Mouse (Mus musculus) midbrain, embryonic 13.5 days (tissue): ENCODE results near the gene Gpld1. TPM values are rescaled to one million over a fixed set of nuclear protein-coding genes. Genes with fewer than 3 reads are reported as not detected.
"Not testable (repeated sequence)": the region's sequence is repeated elsewhere in the genome, so short reads cannot be mapped to it uniquely, and the experiment has no call there.

Source experiments
- ATAC-seq: fragments of 200-750 bp; cut with Nextera tagmentation; 2 replicates; pipeline ENCODE4 v1.8.0; 2017; ENCODE audit warnings: mild to moderate bottlenecking, moderate TSS enrichment, moderate library complexity
- H3K27ac ChIP-seq: fragments of 300-500 bp; sonication (generic); 2 replicates; pipeline ENCODE4 v1.5.1; 2015; ENCODE audit warnings: inconsistent platforms, mild to moderate bottlenecking, moderate library complexity
- H3K27me3 ChIP-seq: fragments of 300-500 bp; sonication (generic); 2 replicates; pipeline ENCODE4 v1.6.1; 2015; ENCODE audit warnings: mild to moderate bottlenecking, inconsistent platforms
- H3K36me3 ChIP-seq: fragments of 300-500 bp; sonication (generic); 2 replicates; pipeline ENCODE4 v1.6.1; 2015; ENCODE audit warnings: mild to moderate bottlenecking, inconsistent platforms
- H3K4me1 ChIP-seq: fragments of 300-500 bp; sonication (generic); replicated peaks from 2 replicates; pipeline ENCODE4 v1.6.1; 2015; ENCODE audit warnings: inconsistent platforms
- H3K4me2 ChIP-seq: fragments of 300-500 bp; sonication (generic); replicated peaks from 2 replicates; pipeline ENCODE4 v1.6.1; 2015; ENCODE audit warnings: moderate library complexity, mild to moderate bottlenecking, inconsistent platforms
- H3K4me3 ChIP-seq: fragments of 300-500 bp; sonication (generic); replicated peaks from 2 replicates; pipeline ENCODE4 v1.5.1; 2015; ENCODE audit warnings: mild to moderate bottlenecking, inconsistent platforms
- H3K9ac ChIP-seq: fragments of 300-500 bp; sonication (generic); replicated peaks from 2 replicates; pipeline ENCODE4 v1.6.1; 2015; ENCODE audit warnings: mild to moderate bottlenecking, inconsistent platforms
- H3K9me3 ChIP-seq: fragments of 300-500 bp; sonication (generic); 2 replicates; pipeline ENCODE4 v1.6.1; 2016; ENCODE audit warnings: mild to moderate bottlenecking, inconsistent platforms
- WGBS: fragments of 180-500 bp; shearing (Covaris S2); methylation state at CpG from one replicate; pipeline ENCODE4 v1.1.7; 2015; 5-methylcytosine and 5-hydroxymethylcytosine counted together
- polyA plus RNA-seq: library from polyadenylated mRNA; unstranded; fragments of >200 nt; fragmentation: Nextera tagmentation; extraction: Ambion mirVana; gene quantifications from 2 replicates; pipeline ENCODE4 v1.2.1, GENCODE M21; 2015

The Gpld1 gene
- polyA plus RNA-seq, 1 experiment from 2014 or later: 0.63 TPM

DNA sequence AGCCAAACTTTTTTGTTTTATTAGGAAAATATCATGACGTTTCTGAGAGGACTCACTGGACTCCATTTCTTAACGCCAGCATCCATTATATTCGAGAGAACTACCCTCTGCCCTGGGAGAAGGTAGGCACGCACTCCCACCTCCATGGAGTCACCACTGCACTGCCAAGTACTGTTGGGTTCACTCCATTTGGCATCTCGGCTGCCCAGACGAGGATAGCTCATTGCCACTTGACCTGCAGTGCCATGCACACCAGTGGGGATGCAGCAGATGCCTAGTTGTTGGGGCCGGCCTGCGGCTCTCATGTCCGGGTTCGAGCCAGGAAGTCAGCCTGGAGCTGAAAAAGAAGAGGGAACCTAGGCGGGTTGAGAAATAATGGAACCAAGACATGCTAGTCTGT lies 12.1 kb downstream of the Gpld1 start:
- H3K27ac ChIP-seq: no peak overlapping the region
- H3K36me3 ChIP-seq: no peaks in the 10 kb centered on the region
- no peak overlapping the region for H3K4me2 ChIP-seq
- no peak for ATAC-seq
- H3K9me3 ChIP-seq: no peaks in the 10 kb centered on the region
- no peaks in the 10 kb centered on the region for H3K4me1 ChIP-seq
- WGBS: 64% methylated on average over 11 of the region's 11 CpGs
- H3K27me3 ChIP-seq: no peaks in the 10 kb centered on the region
- no peak overlapping the region for H3K4me3 ChIP-seq
- no peak overlapping the region for H3K9ac ChIP-seq

DNA sequence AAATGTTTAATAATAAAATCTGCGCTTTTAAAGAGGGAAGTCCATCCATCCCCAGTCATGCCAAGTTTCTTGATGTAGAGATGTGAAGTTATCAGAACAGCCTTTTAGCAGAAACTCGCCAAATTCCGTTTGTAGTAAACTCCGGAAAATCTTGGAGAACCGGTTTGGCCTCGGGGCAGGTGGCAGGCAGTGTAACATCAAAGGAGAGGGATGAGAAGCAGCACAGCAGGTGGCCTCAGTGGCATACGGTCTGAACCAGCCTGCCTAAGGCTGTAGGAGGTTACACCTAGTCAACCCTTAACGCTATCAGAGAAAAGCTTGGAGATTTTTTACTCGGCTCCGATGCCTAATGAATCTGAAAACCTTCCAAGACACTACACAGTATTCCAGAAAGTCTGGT lies 12.5 kb downstream of the Gpld1 start:
- H3K9ac ChIP-seq: no peak overlapping the region
- 27% methylated on average over 10 of the region's 10 CpGs for WGBS
- H3K9me3 ChIP-seq: no peaks in the 10 kb centered on the region
- H3K4me2 ChIP-seq: no peak overlapping the region
- ATAC-seq: no peak
- no peaks in the 10 kb centered on the region for H3K27me3 ChIP-seq
- H3K4me1 ChIP-seq: no peaks in the 10 kb centered on the region
- no peak overlapping the region for H3K27ac ChIP-seq
- no peaks in the 10 kb centered on the region for H3K36me3 ChIP-seq
- no peak overlapping the region for H3K4me3 ChIP-seq

DNA sequence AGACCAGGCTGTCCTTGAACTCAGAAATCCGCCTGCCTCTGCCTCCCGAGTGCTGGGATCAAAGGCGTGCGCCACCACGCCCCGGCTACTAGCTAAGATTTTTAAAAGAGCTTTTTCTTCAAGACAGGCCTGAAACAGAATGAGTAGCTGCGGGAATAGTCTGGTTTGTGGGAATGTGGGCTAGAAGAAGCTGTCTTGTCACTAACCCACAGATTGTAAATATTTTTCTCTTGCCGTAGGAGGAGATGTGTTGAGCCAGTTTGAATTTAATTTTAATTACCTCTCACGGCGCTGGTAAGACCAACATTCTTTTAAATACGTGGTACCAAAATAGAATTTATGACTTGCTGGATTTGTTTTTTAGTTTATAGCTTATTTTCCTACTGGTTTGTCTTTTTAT lies 15.7 kb downstream of the Gpld1 start:
- Histone ChIP-seq H3K36me3 (no peaks in the 10 kb centered on the region), H3K9me3 (no peaks in the 10 kb centered on the region), H3K4me2 (no peak overlapping the region), H3K9ac (no peak overlapping the region), H3K27me3 (no peaks in the 10 kb centered on the region), H3K4me1 (no peaks in the 10 kb centered on the region), H3K4me3 (no peak overlapping the region), H3K27ac (no peak overlapping the region)
- 91% methylated on average over 11 of the region's 11 CpGs for WGBS
- no peak for ATAC-seq

DNA sequence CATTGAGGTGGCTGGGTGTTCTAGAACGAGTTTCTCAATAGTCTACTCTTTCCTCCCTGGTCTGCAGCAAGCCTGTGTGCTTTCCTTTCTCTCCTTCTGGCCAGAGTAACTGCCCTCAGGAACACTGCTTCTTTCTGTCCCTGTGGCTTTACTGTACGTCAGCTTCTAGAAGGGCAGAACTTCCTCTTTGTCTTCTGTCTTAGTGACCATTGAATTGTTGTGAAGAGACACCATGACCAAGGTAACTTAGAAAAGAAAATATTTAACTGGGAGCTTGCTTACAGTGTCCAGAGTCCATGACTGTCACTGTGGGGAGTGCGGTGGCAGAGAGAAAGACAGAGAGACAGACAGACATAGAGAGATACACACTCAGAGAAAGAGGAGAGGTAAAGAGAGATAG lies 17.1 kb downstream of the Gpld1 start:
- Histone ChIP-seq H3K9me3 (no peaks in the 10 kb centered on the region), H3K4me1 (no peaks in the 10 kb centered on the region), H3K9ac (no peak overlapping the region), H3K27ac (no peak overlapping the region), H3K36me3 (no peaks in the 10 kb centered on the region), H3K27me3 (no peaks in the 10 kb centered on the region; the same call in 1 of the 2 replicates), H3K4me2 (no peak overlapping the region), H3K4me3 (no peak overlapping the region)
- WGBS: 88% methylated on average over 3 of the region's 3 CpGs
- no peak for ATAC-seq

- Histone ChIP-seq H3K4me2 (no peak overlapping the region), H3K4me1 (peaks cover 4% of the 10 kb centered on the region; the same call in 1 of the 2 replicates), H3K27ac (no peak overlapping the region), H3K9ac (no peak overlapping the region), H3K27me3 (no peaks in the 10 kb centered on the region; the same call in 1 of the 2 replicates), H3K9me3 (no peaks in the 10 kb centered on the region), H3K36me3 (no peaks in the 10 kb centered on the region), H3K4me3 (no peak overlapping the region)
- WGBS: 85% methylated on average over 8 of the region's 8 CpGs
- ATAC-seq: no peak
Observed at GRCm38 (mm10) chr13:24962119-24962518, 19.2 kb downstream of the Gpld1 start.

DNA sequence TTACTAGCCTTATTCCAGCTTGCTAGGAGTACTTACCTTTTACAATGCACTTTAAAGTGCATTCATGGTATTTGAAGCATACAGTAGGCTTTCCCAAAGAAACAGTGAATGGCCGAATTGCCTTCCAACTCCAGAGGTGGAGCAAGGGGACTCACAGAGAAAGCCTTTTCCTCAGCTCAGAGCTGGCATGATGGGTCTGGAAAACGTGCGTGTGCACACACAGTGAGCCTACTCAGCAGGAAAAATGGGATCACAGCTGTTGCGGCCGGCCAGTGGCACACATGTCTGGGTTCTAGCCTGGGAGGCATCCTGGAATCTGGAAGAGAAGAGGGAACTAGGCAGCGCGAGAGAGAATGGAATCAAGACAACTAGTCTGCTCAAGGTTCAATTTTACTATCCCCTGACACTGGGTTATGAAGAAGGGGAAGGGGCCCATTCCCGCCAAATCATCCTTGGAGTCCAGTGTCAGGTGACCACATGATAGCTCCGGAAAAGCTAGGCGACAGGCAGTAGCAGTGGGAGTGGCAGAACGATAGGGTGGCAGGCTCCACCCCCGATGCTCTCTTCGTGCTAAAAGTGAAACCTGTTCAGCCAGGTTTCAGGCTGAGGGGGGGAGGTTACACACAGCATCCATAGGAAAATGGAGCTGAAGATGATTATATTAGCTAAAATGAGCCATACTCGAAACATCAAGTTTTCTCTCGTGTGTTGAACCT lies 22.3 kb downstream of the Gpld1 start:
- no peaks in the 10 kb centered on the region; the same call in 1 of the 2 replicates for H3K27me3 ChIP-seq
- peak overlapping the region; percentile 46; the same call in 1 of the 2 replicates for H3K9ac ChIP-seq
- H3K4me2 ChIP-seq: peak overlapping the region; percentile 48
- ATAC-seq: peak; percentile 53
- peak overlapping the region; percentile 31 for H3K4me3 ChIP-seq
- no peaks in the 10 kb centered on the region for H3K36me3 ChIP-seq
- peaks cover 4% of the 10 kb centered on the region; the same call in 1 of the 2 replicates for H3K4me1 ChIP-seq
- H3K27ac ChIP-seq: no peak overlapping the region
- WGBS: 24% methylated on average over 15 of the region's 15 CpGs
- no peaks in the 10 kb centered on the region for H3K9me3 ChIP-seq

GRCm38 (mm10) chr13:24965846-24966201 lies 22.9 kb downstream of the Gpld1 start:
- WGBS: 40% methylated on average over 5 of the region's 5 CpGs
- Histone ChIP-seq H3K9ac (peak overlapping the region; percentile 46; the same call in 1 of the 2 replicates), H3K4me3 (peak overlapping the region; percentile 31), H3K27me3 (no peaks in the 10 kb centered on the region; the same call in 1 of the 2 replicates), H3K27ac (no peak overlapping the region), H3K4me2 (peak overlapping the region; percentile 48), H3K4me1 (peaks cover 4% of the 10 kb centered on the region; the same call in 1 of the 2 replicates), H3K36me3 (no peaks in the 10 kb centered on the region), H3K9me3 (no peaks in the 10 kb centered on the region)
- peak; percentile 63 for ATAC-seq

DNA sequence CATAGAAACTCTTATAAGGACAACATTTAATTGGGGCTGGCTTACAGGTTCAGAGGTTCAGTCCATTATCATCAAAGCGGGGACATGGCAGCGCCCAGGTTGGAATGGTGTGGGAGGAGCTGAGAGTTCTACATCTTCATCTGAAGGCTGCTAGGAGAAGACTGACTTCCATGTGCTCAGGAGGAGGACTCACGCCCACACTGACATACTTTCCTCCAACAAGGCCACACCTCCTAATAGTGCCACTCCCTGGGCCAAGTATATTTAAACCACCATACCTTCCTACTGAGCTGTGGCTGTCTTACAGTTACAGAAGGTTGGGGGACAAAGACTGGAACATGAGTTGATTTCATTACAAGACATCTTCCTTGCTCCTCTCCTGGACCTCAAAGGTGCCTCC lies 28.8 kb downstream of the Gpld1 start:
- not testable (repeated sequence) for ATAC-seq, H3K9me3 ChIP-seq, H3K27ac ChIP-seq, H3K9ac ChIP-seq, H3K4me2 ChIP-seq, H3K27me3 ChIP-seq, H3K36me3 ChIP-seq, H3K4me3 ChIP-seq, H3K4me1 ChIP-seq
- WGBS: 89% methylated on average over 3 of the region's 3 CpGs

DNA sequence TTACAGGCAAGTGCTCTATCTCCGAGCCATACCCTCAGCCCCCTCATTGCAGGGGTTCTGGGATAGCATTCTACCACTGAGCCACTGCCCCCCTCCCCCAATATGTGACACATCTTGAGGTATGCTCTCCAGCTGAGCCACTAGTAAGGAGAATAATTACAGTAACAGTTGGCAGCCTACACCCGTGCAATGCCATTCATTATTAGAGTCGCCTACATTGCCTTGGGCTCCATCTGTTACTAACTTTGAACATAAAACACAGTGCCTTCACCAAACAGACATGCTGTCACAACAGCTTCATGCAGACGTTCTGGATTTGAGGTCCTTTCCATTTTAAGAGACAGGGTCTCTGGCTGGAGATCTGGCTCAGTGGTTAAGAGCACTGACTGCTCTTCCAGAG lies 33.4 kb downstream of the Gpld1 start:
- ATAC-seq: peak; percentile 30; the same call in 1 of the 2 replicates
- Histone ChIP-seq H3K4me3 (no peak overlapping the region), H3K36me3 (no peaks in the 10 kb centered on the region), H3K9ac (no peak overlapping the region), H3K9me3 (no peaks in the 10 kb centered on the region), H3K4me2 (no peak overlapping the region), H3K4me1 (no peaks in the 10 kb centered on the region), H3K27me3 (no peaks in the 10 kb centered on the region), H3K27ac (no peak overlapping the region)
- WGBS: 81% methylated on average over 4 of the region's 4 CpGs

DNA sequence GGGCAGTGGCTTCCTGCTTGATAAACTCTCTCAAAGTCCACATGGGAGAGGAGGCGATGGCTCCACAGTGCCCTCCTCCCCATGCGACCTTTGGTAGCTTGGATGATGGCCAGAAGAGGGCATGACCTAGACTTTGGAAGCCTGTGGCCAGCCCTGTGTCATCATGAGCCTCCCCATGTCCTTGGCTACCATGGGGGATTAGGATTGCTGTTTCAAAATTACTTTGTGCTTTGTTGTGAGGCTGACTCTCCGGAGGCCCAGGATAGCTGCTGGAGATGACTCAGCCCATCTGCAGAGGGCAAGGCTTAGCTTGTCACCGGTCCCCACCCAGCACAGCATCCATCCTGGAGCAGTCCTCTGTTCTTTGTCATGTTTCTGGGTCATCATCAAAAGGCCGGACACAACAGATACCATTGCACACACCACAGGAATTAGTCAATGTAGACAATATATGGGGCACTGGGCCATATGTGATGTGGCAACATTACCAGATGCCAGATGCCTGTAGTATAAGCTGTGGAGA lies 34.9 kb downstream of the Gpld1 start:
- Histone ChIP-seq H3K4me3 (no peak overlapping the region), H3K9ac (no peak overlapping the region), H3K36me3 (0 out of 2 replicates have a peak, but pooled peaks cover 4% of the 10 kb centered on the region), H3K27ac (no peak overlapping the region), H3K4me2 (no peak overlapping the region), H3K27me3 (no peaks in the 10 kb centered on the region), H3K9me3 (no peaks in the 10 kb centered on the region), H3K4me1 (no peaks in the 10 kb centered on the region)
- ATAC-seq: no peak
- 88% methylated on average over 5 of the region's 5 CpGs for WGBS

DNA sequence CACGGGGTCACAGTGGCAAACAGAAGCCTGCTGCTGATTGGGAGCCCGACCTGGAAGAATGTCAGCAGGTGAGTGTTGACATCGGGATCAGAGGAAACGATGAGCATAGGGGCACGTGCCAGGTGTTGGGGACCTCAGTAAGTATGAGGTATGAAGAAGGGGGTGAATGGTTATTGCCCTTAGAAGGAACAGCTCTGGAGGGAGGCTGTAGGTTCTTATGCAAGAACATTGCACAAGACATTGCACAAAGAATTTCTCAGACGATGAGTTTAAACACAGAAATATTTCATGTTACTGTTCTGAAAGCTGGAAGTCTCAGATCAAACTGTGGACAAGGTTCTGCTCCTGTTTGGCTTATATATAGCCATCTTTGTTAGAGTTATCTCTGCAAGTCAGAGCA lies 38.1 kb downstream of the Gpld1 start:
- Histone ChIP-seq H3K27me3 (no peaks in the 10 kb centered on the region), H3K9me3 (no peaks in the 10 kb centered on the region), H3K9ac (no peak overlapping the region), H3K4me2 (no peak overlapping the region), H3K4me3 (no peak overlapping the region), H3K36me3 (0 out of 2 replicates have a peak, but pooled peaks cover 4% of the 10 kb centered on the region), H3K4me1 (0 out of 2 replicates have a peak, but pooled peaks cover 4% of the 10 kb centered on the region), H3K27ac (no peak overlapping the region)
- ATAC-seq: no peak
- WGBS: 89% methylated on average over 6 of the region's 6 CpGs

- H3K4me3 ChIP-seq: no peak overlapping the region
- H3K9me3 ChIP-seq: no peaks in the 10 kb centered on the region
- 0 out of 2 replicates have a peak, but pooled peaks cover 4% of the 10 kb centered on the region for H3K4me1 ChIP-seq
- 46% methylated on average over 2 of the region's 2 CpGs for WGBS
- peaks cover 13% of the 10 kb centered on the region for H3K36me3 ChIP-seq
- no peak overlapping the region for H3K9ac ChIP-seq
- H3K27ac ChIP-seq: no peak overlapping the region
- peak; percentile 71 for ATAC-seq
- H3K4me2 ChIP-seq: no peak overlapping the region
- H3K27me3 ChIP-seq: no peaks in the 10 kb centered on the region
Observed at GRCm38 (mm10) chr13:24985435-24985834, 42.5 kb downstream of the Gpld1 start.
